Mouse (Mus musculus) embryonic fibroblast, embryonic 13.5 days (primary cell): Measurements from ENCODE around the gene Pcbp3.

Experiments used
- CTCF ChIP-seq: IDR thresholded peaks from 2 replicates; pipeline ENCODE4 v1.5.1; 2011; ENCODE audit warnings: mild to moderate bottlenecking, control low read depth, low read length, moderate library complexity, borderline replicate concordance; ENCODE audit not compliant: insufficient read depth
- POLR2A ChIP-seq: IDR thresholded peaks from 2 replicates; pipeline ENCODE4 v1.6.1; 2011; ENCODE audit warnings: low read depth, mild to moderate bottlenecking, control low read depth, low read length, moderate library complexity

GRCm38 (mm10) chr10:76875310-76875709 is 86.4 kb downstream of the Pcbp3 start:
- TF ChIP-seq CTCF = no peak
- no peak for TF ChIP-seq POLR2A
